Mouse (Mus musculus) inflammation-experienced regulatory T-cells, adult 6 months (primary cell): ENCODE measurements around the gene Myh7b. TPM values are rescaled to one million over a fixed set of nuclear protein-coding genes. Genes with fewer than 3 reads are reported as not detected.

Experiments used
- ATAC-seq: one replicate; pipeline ENCODE4 v1.8.0; 2017
- polyA plus RNA-seq, 3 experiments: library from polyadenylated mRNA; unstranded; fragments of 100-300 nt; shearing (Covaris generic); gene quantifications; one replicate each; pipeline ENCODE4 v1.2.1; 2017

Gene Myh7b
- polyA plus RNA-seq = under 1 TPM in 1 of 3 experiments, not detected in 2; 0.12 TPM

- ATAC-seq = no peak
These were observed at the start of gene Myh7b for GRCm38 (mm10) chr2:155610978-155611377. Gene Myh7b (plus strand): TSS chr2:155611212.

GRCm38 (mm10) chr2:155562209-155562608, 48.8 kb upstream of the Myh7b start:
- ATAC-seq = no peak

GRCm38 (mm10) chr2:155562934-155563333, 48.1 kb upstream of the Myh7b start:
- no peak for ATAC-seq

DNA sequence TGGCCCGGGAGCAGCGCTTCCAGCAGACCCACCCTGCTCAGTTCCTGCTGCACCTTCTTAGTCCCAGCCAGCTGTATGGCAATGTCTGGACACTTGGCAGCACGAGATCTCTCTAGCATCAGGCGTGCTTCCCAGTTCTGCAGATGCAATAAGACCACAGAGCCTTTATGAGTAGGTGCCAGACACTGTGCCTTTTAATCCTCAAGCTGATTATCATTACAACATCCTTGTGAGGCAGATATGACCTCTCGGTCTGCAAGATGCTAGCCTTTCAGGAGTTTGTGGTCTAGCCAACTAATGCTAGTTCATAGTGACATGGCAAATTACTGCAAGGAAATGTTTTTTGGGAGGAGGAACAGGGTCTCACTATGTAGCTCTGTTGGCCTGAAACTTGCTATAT, 43.3 kb upstream of the Myh7b start:
- no peak for ATAC-seq

- ATAC-seq = no peak
These were observed 41.7 kb upstream of the Myh7b start for GRCm38 (mm10) chr2:155569223-155569807.

GRCm38 (mm10) chr2:155573001-155573400, 38.0 kb upstream of the Myh7b start:
- ATAC-seq = no peak

DNA sequence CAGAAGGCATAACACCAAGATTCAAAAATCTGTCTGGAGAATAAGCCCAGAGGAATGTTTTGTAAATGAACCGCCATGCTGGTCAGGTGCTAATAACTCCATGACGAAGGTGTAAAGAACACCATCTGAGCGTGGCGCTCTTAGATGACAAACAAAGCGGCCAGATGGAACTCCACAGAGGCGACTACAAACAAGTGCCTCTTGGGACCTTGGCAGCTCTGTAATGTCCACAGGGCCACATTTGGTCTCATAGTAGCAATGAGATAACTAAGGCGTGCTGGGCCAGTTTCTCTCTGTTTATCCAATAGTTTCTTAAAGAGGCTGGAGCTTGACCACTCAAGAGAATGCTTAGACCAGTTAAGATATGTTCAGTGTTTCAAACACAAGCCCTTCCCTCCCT, 37.0 kb upstream of the Myh7b start:
- ATAC-seq = no peak

- no peak for ATAC-seq
These were observed 36.3 kb upstream of the Myh7b start for GRCm38 (mm10) chr2:155574700-155575099.

- no peak for ATAC-seq
These were observed 34.4 kb upstream of the Myh7b start for GRCm38 (mm10) chr2:155576656-155577055.

GRCm38 (mm10) chr2:155580331-155580730, 30.7 kb upstream of the Myh7b start:
- ATAC-seq = no peak

DNA sequence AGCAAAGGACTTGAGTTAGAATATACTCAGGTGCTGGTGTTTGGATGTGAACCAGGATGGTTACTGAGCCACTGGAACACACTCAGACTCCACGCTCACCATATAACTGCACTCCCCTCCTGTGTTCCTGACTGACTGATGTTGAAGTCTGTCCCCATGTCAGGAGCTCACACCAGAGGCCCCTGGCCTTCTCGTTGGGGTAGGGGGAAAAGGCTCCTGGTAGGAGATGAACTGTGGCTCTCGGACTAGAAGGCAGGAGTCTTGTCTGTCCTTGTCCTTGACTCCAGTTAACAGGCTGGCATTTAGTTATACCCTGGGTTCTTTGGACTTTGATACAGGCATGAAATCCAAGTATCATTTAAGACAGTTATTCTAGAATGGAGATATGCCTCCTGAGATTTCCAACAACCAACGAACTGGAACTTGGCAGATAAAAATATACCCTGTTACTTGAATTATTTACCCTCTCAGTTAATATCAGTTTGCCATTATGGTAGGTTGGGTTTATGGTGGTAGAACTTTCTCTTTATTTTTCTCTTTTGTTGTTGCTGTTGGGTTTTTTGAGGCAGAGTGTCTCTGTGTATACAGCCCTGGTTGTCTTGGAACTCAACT, 28.5 kb upstream of the Myh7b start:
- ATAC-seq = no peak

- ATAC-seq = no peak
These were observed 28.0 kb upstream of the Myh7b start for GRCm38 (mm10) chr2:155582996-155583395.

DNA sequence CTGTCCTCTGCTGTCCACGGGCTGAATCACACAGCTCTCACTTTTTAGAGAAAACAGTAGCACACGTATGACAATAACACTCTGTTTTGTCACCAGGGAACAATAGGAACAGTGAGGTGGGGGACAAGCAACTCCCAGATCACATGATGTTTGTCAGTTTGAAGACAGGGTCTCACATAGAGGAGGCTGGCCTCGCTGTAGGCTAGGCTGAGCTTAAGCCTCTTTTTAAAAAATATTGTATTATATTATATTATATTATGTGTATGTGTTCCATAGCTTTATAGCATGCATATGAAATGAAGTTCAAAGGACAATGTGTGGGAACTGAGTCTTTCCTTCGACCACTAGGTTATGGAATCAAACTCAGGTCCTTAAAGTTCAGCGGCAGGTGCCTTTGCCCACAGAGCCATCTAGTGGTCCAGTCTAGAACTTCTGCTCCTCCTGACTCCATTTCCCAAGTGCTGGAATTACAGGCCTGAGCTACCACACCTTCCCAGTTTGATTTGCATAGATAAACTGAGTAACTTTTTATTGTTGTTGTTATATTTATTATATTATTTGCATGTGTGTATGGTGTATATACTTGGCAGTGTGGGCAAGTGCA, 27.0 kb upstream of the Myh7b start:
- peak; percentile 46 for ATAC-seq

DNA sequence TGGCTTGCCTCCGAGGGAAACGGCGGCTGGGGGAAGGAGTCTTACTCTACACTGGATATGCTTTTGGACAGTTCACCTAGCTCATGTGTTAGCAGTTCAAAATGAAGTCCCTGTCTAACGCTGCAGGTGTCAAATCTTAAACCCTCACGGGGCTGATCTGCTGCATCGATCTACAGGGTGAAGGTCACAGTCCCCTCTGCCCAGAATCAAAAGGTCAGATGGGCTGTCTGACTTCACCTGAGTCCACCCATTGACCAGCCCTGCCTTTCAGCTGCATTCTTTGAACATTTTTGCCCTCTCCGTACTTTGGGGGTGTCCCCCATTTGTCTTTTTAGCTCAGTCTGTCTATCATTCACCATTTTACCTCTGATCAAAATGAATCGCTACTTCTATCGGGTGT, 25.9 kb upstream of the Myh7b start:
- no peak for ATAC-seq

GRCm38 (mm10) chr2:155585486-155585885, 25.5 kb upstream of the Myh7b start:
- ATAC-seq = no peak

- ATAC-seq = no peak
These were observed 22.9 kb upstream of the Myh7b start for GRCm38 (mm10) chr2:155588136-155588535.

DNA sequence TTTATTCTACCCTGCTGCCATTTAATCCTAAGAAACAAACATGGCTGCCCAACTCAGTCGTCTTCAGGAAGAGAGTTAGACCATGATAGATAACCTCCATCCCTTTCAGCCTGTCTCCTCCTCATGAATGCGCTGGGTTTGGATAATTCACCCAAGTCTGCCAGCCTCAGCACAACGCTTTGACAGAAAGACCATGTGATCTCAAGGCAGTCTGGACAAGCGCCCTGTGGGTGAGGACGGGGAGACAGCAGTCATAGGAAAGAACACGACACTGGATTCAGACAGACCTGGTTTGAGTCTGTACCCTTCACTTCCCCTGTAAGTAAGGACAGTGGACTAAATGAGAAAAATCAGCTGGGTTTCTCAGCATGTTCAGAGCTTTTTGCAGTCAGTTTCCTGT, 21.5 kb upstream of the Myh7b start:
- no peak for ATAC-seq

DNA sequence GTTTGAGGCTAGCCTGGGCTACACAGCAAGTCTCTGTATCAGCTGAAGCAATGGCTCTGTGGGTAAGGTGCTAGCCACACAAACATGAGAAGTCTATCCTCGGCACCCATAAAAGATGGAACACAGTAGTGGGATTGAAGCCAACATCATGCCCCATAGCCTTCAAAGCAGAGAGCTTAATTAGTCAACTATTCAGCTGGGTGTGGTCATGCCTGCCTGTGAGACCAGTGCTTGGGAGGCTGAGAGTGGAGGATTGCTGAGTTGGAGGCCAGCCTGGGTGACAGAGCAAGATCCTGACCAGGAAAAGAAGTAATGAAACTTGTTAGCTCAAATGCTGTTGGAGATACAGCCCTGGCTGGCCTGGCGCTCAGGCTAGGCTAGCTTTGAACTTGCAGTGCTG, 20.1 kb upstream of the Myh7b start:
- ATAC-seq = no peak

- ATAC-seq = peak; percentile 28
These were observed 19.3 kb upstream of the Myh7b start for GRCm38 (mm10) chr2:155591676-155592075.

- peak; percentile 79 for ATAC-seq
These were observed 18.7 kb upstream of the Myh7b start, which contains the start of gene Gss for GRCm38 (mm10) chr2:155592137-155592853. Gene Gss (minus strand): TSS chr2:155592810.

DNA sequence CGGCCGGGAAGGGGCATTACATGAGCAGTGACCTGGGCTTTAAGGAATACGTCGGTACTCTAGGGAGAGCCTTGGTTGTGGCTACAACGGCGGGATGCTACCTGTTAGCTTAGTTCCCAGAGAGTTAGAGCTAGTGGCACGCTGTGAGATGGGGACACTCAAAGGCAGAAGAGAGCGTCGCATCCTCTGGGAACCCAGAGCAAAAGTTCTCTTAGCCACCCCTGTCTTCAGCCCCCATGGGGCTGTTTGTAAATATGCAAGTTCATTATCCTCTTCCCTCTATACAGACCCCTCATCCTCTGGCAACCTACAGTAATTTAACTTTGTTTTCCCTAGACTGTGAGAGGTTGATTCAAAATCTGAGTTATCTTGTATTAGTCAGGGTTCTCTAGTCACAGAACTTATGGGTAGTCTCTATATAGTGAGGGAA, 18.1 kb upstream of the Myh7b start:
- ATAC-seq = peak; percentile 64

GRCm38 (mm10) chr2:155595516-155595915, 15.5 kb upstream of the Myh7b start:
- ATAC-seq = no peak

DNA sequence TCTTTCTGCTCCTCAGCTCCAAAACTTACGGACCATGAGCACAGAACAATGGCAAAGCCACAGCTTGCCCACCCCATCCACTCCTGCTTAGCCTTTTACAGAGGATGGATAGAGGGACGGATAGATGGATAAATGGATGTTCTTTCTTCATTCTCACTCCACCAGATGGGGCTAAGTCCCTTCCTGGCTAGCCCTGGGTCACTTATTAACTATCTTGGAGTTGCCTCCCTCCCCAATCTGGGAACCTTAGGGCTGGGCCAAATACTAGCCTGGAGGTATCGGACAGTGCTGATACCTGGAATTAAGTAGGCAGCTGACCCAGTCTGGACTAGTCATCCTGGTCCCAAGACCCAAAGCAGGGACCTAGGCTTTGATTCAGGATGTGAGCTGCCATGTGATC, 7.3 kb upstream of the Myh7b start:
- no peak for ATAC-seq
